Mouse (Mus musculus): ENCODE measurements at regions not wholly inside any gene's neighbourhood (a gene's known extent, or its start where the extent isn't known, plus 50 kb on each side); places are given as distances from the start of the nearest gene placed in this dataset.
"Not testable (repeated sequence)": the region's sequence is repeated elsewhere in the genome, so short reads cannot be mapped to it uniquely, and the experiment has no call there.

GRCm38 (mm10) chr13:61957197-61957596, 172.5 kb upstream of the Zfp808 start:
- DNase-seq (ENCODE audit: low read depth, low spot score): not testable (repeated sequence)

GRCm38 (mm10) chr13:61978856-61979255, 150.8 kb upstream of the Zfp808 start:
- DNase-seq (ENCODE audit: low read depth, low spot score): not testable (repeated sequence)

DNA sequence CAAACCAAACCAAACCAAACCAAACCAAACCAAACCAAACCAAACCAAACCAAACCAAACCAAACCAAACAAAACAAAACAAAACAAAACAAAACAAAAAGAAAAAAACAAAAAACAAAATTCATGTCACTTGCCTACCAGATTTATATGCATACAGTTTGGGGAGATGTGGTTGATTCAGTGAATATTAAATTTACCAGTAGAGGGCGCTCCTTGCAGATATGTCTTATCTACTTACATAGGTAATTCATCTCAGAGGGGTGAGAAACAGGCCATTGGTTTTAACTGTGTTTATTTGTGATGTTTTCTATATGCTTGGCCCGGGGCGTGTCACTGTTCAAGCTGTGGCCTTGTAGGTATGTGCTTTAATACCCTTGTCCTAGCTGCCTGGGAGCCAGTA, 133.2 kb upstream of the Zfp808 start:
- DNase-seq (ENCODE audit: low read depth, low spot score): not testable (repeated sequence)

DNA sequence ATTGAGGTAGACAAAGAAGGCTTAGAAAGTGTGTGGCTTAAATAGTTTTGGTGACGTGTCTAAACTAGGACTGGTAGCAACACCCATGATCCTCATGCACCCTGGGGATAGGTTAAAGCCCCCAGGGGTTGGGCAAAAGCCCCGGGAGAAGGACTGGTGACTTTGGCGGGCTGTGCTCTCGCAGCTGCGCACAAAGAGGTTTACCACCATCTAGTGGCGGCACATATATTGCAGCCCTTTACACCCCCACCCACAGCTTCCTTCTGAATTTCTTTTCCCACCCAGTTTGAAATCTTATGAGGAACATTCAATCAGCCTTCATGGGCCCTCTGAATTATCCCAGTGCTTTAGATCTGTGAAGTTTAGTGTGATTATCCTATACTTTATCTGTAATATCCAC, 130.9 kb upstream of the Zfp808 start:
- DNase-seq (ENCODE audit: low read depth, low spot score): not testable (repeated sequence)

DNA sequence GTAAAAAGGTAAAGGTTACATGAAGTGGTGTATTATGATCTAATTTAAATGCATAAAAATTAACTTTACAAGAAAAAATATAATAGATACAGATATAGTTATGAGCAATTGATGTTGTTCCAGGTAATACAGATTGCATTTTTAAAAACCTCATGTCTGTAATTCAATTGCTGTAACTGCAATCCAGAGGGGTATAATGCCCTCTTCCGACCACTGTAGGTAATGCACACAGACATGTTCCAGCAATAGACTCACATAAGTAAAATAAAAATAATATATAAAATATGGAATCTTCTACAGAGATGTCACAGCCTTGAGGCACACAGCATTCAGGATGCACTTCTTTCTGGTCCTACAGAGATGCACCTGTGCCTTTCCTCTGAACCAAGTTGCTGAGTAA, 122.4 kb upstream of the Zfp808 start:
- DNase-seq (ENCODE audit: low read depth, low spot score): not testable (repeated sequence)

DNA sequence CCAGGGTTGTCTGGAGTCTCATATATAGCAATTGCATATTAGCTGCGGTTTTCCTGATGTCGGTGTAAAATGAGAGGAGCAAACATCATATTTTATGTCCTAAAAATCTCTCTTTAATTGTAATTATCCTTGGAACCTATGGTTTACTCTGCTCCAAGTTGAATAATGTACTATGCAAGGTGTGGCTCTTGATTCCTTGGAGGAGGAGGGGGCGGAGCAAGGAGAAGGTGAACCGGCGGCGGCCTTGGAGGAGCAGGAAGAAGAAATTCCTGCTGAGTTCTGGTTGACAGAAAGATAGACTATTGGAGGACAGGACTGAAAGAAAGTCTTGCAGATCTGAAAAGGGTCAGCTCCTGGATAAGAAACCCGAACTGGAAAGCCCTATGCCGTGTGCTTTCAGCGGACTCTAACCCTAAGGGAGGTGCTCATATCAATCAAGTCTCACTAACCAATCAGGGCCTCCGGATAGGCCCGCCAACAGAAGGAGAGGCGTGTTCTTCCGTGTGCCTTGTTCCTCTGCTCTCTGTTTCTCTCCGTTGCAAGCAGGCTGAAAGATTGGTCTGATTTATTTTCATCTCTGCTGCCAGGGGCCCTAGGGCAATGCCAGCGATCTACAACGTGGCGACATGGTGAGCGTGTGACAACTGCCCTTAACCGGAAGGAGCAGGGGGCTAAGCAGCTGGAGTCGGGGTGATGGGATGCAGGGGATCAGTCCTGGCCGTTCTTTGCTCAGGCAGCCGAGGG, 114.1 kb upstream of the Zfp808 start:
- peak; percentile 11 for DNase-seq (ENCODE audit: low read depth, low spot score)

- not testable (repeated sequence) for DNase-seq (ENCODE audit: low read depth, low spot score)
Measured at GRCm38 (mm10) chr13:62016168-62016502, 113.6 kb upstream of the Zfp808 start.

DNA sequence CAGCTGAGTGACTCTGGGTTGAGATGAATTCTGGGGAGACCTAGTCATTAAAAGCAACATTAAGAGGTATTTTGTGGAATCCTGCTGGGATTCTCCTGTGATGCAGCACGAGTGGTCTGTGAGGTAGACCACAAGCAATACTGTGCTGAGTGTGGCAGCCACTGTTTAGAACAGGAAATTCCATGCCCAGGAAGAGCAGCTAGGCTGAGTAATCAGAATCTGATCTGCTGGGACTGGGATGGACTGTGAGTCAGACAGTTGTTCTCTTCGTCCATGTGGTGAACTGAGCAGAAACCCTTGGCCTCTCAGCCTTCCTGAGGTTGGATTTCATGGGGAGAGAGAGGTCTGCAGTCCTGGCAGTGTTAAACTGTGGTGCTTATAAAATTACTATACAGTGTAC, 92.0 kb upstream of the Zfp808 start:
- not testable (repeated sequence) for DNase-seq (ENCODE audit: low read depth, low spot score)

DNA sequence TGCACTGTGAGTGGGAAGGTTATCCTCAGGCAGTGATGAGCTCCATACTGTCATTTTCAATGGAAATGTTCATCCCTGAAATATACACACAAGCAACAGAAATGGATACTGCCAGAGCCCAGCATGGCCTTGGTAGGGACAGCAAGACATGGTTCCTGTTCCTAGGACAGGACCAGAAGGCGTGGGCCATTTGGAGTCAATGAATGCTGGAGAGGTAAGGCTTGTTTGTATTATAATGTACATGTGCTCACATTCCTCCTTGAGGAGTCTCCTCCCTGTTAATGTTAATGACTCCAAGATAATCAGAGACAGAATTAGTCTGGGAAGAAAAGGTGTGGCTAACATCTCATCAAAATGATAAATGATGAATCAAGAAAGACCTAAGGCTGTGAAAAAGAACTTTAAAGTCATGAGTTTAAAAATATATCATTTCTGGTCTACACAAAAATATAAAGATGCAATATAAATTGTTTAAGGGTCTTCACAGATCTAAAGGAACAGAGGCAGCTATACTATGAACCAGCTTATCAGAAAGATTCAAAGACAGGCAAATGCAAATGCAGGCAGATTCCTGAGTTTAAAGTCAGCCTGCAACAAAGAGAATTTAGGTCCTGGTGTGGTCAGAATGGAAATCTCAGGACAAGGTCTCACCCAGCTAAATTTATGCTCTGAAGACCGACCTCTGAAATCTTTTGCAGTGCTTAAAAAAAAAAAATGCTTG, 51.6 kb upstream of the Zfp808 start:
- not testable (repeated sequence) for DNase-seq (ENCODE audit: low read depth, low spot score)

DNA sequence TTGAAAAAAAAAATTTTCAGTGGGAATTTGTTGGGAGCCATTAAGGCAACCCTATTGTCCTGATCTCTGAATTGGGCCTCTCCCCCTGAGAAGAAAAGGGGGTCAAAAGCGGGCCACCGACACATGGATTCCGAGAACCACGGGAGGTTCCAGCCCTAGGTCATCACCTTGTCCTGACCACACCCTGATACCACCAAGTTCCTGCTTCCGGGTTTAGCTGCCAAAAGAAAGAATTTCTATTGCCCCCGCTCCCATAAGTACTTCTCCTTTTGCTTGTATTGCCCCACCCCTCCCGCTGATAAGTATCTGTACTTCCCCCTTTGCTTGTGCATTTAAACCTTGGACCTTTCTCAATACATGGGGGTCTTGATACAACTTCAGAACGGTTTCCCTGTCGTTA, 50.8 kb upstream of the Zfp808 start:
- DNase-seq (ENCODE audit: low read depth, low spot score): not testable (repeated sequence)
